Mouse (Mus musculus): Measurements from ENCODE around the gene Inpp5a.

Inpp5a gene

GRCm38 (mm10) chr7:139371389-139371788, 17.5 kb upstream of the Inpp5a start:
- DNase-seq (ENCODE audit: low read depth): no peak

DNA sequence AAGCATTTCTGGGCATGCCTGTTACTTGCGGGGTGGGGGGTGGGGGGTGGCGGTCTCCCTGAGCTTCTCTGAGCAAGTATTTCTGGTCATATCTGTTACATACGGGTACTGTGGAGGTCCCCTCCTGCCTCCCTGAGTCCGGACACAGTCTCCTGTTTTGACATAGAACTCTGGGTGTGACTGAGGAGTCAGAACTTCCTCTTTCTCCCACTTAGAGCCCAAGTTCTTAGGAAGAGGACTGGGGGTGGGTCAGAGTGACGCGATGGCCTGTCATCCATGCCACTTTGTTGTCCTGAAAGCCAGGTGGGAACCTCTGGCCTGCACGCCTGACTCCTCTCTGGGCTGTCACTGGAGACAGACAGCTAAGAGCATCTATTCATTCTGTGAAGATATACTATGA, 11.5 kb upstream of the Inpp5a start:
- DNase-seq (ENCODE audit: low read depth): no peak

DNA sequence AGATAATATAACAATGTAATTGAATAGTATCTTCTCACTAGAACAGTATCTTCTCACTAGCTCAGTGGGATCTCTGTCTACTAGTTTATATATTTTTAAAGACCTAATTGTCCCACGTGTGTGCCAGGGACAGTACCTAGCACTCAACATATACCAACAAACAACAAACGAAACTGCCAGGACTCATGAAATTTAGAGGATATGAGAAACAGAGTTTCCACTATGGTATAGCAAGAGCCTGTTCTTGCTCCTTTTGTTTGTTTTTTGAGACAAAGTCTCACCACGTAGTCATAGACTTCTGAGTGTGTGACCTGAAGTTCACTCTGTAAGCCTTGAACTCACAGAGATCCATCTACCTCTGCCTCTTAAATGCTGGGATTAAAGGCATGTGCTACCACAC, 10.6 kb upstream of the Inpp5a start:
- DNase-seq (ENCODE audit: low read depth): no peak

- no peak for DNase-seq (ENCODE audit: low read depth)
Observed at GRCm38 (mm10) chr7:139379745-139380144, 9.2 kb upstream of the Inpp5a start.

DNA sequence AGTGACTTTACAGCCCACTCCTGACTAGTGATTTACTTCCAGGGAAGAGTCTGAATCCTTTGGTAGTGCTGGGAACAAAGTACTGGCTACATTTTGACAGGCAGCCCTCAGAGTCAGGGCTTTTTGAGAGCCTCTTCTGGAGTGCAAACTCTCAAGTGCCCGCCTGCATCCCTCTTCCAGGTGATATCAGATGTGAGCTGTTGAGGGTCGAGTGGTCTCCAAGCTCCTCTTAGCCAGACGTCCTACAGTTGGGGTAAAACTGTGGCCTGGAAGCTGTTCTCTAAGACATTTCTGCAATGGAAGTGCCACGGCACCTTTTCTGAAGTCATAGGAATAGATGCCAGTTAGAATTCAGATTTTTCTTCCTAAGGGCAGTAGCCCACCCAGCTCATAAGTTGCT, 8.7 kb upstream of the Inpp5a start:
- no peak for DNase-seq (ENCODE audit: low read depth)

GRCm38 (mm10) chr7:139381877-139382276, 7.0 kb upstream of the Inpp5a start:
- no peak for DNase-seq (ENCODE audit: low read depth)

DNA sequence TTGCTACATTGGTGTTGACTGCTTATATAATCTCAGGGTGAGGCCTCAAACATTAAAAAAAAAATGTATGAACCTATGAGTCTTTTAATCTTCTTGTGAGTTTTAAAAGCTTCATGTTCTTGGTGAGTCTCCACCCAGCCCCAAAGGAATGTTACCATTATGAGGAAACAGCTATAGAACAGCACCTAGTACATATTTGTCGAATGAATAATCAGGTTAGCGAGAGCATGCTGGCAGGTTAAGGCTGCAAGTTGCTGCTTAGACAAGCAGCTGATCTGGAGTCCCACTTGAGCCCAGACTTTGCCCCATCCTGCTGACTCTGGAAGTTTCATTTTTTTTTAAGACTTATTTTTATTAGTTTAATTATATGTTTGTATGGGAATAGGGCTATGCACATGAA, 6.1 kb upstream of the Inpp5a start:
- DNase-seq (ENCODE audit: low read depth): no peak

- no peak for DNase-seq (ENCODE audit: low read depth)
Observed at GRCm38 (mm10) chr7:139384500-139384899, 4.4 kb upstream of the Inpp5a start.

GRCm38 (mm10) chr7:139384916-139385530, 3.9 kb upstream of the Inpp5a start:
- no peak for DNase-seq (ENCODE audit: low read depth)

GRCm38 (mm10) chr7:139386933-139387690, 1.8 kb upstream of the Inpp5a start:
- peak; percentile 32 for DNase-seq (ENCODE audit: low read depth)

DNA sequence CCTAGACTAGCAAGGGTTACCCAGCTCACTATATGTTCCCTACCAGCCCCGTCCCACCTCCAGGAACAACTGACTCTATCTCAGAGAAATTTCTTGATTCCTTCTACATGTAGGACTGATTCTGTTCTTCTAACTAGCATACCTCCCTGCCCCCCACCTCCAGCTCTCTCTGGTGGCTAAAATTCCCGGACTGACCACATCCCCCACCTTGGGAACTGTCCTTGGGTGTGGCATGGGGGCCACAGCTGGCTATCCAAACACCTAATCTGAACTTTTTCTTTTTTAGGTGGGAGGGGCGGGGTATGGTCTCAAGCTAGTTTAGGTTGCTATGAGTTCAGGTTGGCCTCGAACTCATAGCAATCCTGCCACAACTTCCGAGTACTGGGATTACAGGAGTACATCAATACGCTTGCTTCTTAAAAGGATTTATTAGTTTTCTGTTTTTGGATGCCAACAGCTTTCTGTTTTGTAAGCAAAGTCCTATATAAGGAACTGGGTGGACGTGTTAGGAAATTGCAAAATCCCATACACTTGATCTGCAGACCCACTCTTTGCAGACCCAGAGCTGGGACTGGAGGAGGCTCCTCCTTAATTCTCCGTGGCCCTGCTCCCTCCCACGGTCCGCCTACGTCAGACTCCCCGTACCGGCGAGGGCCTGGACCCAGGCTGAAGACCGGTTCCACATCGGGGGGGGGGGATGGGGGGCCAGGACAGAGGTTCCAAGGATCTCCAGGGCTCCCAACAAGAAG, 814 bp upstream of the Inpp5a start:
- DNase-seq (ENCODE audit: low read depth): no peak

DNA sequence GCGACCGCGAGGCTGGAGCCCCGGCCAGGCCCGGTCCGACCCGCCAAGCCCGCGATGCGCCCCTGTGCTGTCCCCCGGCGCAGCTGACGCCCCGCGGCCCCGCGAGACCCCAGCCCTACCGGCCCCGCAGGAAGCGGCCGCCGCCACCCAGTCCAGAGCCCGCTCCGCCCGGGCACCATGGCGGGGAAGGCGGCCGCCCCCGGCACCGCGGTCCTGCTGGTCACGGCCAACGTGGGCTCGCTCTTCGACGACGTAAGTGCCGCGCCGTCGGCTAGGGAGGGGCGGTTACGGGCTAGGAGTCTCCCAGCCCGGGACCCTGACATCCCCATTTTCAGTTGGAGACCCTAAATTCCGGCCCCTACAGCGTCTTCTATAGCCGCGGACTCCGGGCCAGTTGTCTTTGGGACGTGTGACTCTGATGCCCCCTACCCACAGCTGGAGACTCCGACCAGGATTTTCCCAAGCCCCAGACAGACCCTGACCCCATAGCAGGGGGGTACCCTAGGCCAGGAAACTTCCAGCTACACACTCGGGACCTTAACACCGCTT, 378 bp downstream of the Inpp5a start:
- DNase-seq (ENCODE audit: low read depth): peak; percentile 47

DNA sequence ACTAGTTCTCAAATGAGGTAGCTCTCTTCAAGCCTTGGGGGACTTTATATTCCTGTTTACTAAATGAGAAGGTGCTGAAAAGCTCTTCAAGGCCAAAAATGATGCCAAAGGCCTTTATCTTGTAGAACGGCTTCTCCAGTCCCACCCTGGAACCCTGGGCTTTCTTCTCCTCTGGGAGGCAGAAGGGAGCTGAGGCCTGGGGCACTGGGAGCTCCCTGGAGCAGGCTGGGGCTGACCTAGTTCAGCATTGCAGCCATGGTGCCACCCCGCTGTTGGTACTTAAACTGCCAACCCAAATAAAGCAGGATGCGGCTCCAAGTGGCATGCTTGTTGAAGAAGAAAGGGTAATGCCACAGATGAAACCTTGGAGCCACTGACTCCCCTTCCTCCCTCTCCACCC, 1.5 kb downstream of the Inpp5a start:
- DNase-seq (ENCODE audit: low read depth): peak; percentile 24

- no peak for DNase-seq (ENCODE audit: low read depth)
Observed at GRCm38 (mm10) chr7:139390926-139391325, 2.0 kb downstream of the Inpp5a start.

DNA sequence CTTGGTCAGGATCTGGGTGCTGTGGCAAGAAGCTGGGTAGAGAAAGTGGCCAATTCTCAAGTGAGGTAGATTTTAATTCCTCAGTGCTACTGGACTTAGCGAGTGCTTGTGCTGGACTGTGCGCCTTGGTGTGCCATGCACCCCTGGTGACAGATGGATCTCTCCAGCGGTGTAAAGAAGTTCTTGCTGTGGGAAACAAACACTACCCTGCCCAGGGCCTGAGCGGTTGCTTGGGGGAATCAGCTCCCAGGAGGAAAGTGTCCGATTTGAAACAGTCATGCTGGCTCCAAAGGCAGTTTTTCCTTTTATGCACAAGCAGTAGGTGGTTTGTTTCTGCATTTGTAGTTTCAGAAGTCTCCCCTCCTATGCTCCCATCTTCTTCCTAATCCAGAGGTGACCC, 2.8 kb downstream of the Inpp5a start:
- DNase-seq (ENCODE audit: low read depth): no peak

GRCm38 (mm10) chr7:139392106-139392505, 3.2 kb downstream of the Inpp5a start:
- DNase-seq (ENCODE audit: low read depth): no peak

DNA sequence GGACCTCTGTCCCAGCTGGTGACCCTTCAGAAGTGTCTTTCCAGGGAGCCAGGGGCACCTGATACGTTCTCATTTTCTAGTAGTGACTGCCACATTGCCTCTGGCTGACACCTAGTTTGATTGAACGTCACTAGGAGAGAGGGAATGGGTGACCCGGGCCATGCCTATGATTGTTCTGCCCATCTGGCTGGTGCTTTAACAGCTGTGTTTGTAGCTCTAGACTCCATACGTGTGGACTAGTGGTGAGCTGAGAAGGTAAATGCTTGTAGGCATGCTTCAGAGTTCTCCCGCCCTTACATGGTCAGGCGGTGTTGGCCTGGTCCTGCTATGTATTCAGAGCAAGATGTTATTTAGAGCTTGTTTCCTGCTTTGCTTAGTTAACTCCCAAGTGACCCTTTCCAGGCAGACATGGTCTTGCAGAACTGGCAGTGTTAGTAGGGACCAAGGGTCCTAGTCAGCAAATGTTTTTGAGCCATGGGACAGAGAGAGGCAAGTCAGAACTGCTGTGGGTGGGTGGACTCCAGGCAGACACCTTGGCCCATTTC, 3.9 kb downstream of the Inpp5a start:
- DNase-seq (ENCODE audit: low read depth): no peak

- peak; percentile 66 for DNase-seq (ENCODE audit: low read depth)
Observed at GRCm38 (mm10) chr7:139397521-139397920, 8.6 kb downstream of the Inpp5a start.

DNA sequence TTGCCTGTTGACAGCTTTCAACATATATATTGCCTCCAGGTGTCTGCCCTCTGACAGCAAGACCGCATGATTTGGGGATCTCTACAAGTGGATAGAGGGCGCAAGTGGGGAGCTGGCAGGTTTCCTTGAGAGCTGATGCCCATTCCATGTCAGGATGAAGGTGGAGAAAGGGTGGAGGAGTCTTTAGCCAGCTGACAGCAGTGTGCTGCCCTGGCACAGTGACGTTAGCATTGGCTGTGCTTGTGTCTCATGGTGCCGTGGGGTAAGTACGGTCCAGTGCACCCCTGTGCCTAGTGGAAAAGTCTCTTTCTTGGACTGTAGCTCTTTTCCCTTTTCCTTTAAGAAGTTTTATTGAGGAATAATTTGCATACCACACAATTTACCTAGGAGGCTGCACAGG, 9.2 kb downstream of the Inpp5a start:
- no peak for DNase-seq (ENCODE audit: low read depth)

- DNase-seq (ENCODE audit: low read depth): peak; percentile 14
Observed at GRCm38 (mm10) chr7:139398530-139399021, 9.7 kb downstream of the Inpp5a start.

DNA sequence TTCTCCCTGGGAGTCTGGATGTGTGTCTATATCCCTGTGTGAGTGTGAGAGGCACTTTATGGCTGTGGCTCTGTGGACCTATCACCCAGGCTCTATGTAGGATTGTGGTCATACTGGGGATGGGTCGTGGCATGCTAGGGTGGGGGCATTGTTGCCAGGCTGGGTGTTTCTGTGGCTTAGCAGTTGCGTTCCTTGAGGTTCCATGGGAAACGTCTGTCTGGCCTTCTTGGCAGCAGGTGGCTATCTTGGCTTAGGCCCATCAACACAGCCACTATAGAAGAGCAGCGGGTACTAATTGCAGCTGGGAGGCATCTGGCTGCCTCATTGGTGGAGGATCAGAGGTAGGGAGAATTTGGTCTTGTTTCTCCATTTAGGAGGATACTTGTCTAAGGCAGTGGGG, 10.7 kb downstream of the Inpp5a start:
- no peak for DNase-seq (ENCODE audit: low read depth)

GRCm38 (mm10) chr7:139399977-139400685, 11.2 kb downstream of the Inpp5a start:
- no peak for DNase-seq (ENCODE audit: low read depth)
